Mouse (Mus musculus) kidney, adult 2 months (tissue): Measurements from ENCODE around the gene Iqcg.

Experiments used
- CTCF ChIP-seq: fragments of 200-500 bp; conservative IDR thresholded peaks from 2 replicates; pipeline ENCODE4 v1.5.1; 2011; ENCODE audit warnings: low read depth, mild to moderate bottlenecking, control low read depth, low read length, moderate library complexity, mixed read lengths; ENCODE audit not compliant: insufficient read depth, insufficient read length
- POLR2A ChIP-seq: fragments of 200-500 bp; IDR thresholded peaks from one replicate; pipeline ENCODE4 v1.6.1; 2011; ENCODE audit warnings: low read depth, low read length, control low read depth

DNA sequence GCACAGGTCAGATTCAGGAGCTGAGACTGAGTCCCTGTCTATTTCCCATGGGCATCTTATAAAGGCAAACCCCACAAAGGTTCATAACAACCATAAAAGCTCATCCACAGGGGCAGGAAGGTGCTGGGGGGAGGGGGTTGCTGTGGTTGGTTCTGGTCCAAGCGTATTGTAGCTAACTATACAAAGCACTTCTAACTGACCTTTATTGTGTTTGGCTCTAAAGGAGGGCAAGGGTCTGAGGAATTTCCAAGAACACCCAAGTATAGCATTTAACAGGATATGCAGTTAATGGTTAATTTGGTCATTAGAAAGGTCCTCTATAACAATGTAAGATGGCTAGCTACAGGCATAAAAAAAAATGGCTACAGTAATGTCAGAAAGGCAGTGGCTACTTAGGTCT lies 13.3 kb downstream of the Iqcg start:
- TF ChIP-seq POLR2A (no peak), CTCF (no peak)
